Mouse (Mus musculus): ENCODE measurements around the gene Tubb1.

GRCm38 (mm10) chr2:174472818-174473549 is 22.5 kb downstream of the Tubb1 start, which contains the start of gene Prelid3b:
- no peak for TF ChIP-seq GATA1 (IDR thresholded peaks at IDR 0.05; ENCODE audit: borderline replicate concordance, low read length)
- TF ChIP-seq FLI1 (IDR thresholded peaks at IDR 0.05; ENCODE audit: low read length) = 0 out of 2 replicates have a peak, but pooled peaks have one; percentile 17

Data from megakaryocyte, embryonic 14.5 days (primary cell).